Mouse (Mus musculus): ENCODE results near the gene 1500011B03Rik.

DNA sequence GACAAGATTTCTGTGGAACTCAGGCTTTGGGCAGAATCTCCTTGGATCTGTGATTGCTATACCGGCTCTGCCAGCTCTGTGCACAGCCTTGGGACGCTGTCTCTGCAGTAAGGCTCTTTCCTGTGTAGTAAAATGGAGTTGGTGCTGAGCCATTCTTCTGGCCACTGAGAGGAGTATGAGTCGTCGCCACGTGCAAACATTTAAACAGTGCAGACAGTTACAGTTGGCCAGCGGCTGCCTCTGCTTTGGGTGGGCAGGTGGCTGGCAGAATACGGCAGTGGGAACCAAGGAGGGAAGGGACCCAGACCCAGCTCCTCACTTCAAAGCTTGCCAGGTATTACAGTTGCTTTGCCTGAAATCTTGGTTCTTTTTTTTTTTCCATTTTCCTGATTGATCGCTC is 26.0 kb downstream of the 1500011B03Rik start:
- TF ChIP-seq CTCF (IDR thresholded peaks at IDR 0.05; ENCODE audit: control insufficient read depth, insufficient read depth, insufficient read length) (no peak), MYOG (IDR thresholded peaks at IDR 0.05; ENCODE audit: control insufficient read depth, extremely low read depth, insufficient read length) (no peak), MAX (IDR thresholded peaks at IDR 0.05) (no peak), CEBPB (IDR thresholded peaks at IDR 0.05; ENCODE audit: low read depth) (no peak), MYOD1 (IDR thresholded peaks at IDR 0.05; ENCODE audit: control insufficient read depth, insufficient read length, low read depth) (no peak)
